Mouse (Mus musculus) olfactory bulb, adult 2 months (tissue): ENCODE measurements around the gene Cebpe. TPM values are rescaled to one million over a fixed set of nuclear protein-coding genes. Genes with fewer than 3 reads are reported as not detected.

ENCODE experiments used
- H3K27ac ChIP-seq: fragments of 200-500 bp; 2 replicates; pipeline ENCODE4 v1.5.1; 2012; ENCODE audit warnings: low read depth, low read length; ENCODE audit not compliant: insufficient read depth
- H3K4me1 ChIP-seq: fragments of 200-500 bp; 2 replicates; pipeline ENCODE4 v1.6.1; 2012; ENCODE audit warnings: low read length; ENCODE audit not compliant: control insufficient read depth, insufficient read depth
- H3K4me3 ChIP-seq: fragments of 200-500 bp; 2 replicates; pipeline ENCODE4 v1.5.1; 2012; ENCODE audit warnings: mild to moderate bottlenecking, low read depth, low read length, moderate library complexity; ENCODE audit not compliant: insufficient read depth
- CTCF ChIP-seq: fragments of 200-500 bp; IDR thresholded peaks from 2 replicates; pipeline ENCODE4 v1.5.1; 2012; ENCODE audit warnings: low read depth, mild to moderate bottlenecking, low read length, moderate library complexity; ENCODE audit not compliant: insufficient read depth
- POLR2A ChIP-seq: fragments of 200-500 bp; IDR thresholded peaks from 2 replicates; pipeline ENCODE4 v1.6.1; 2012; ENCODE audit warnings: mild to moderate bottlenecking, low read depth, low read length, moderate library complexity; ENCODE audit not compliant: insufficient read depth
- WGBS: fragments of 180-500 bp; shearing (Covaris S2); methylation state at CpG from one replicate; pipeline ENCODE4 v1.1.7; 2018; 5-methylcytosine and 5-hydroxymethylcytosine counted together
- polyA plus RNA-seq: library from polyadenylated mRNA; stranded (reverse); fragments of >200 nt; gene quantifications from 2 replicates; pipeline ENCODE4 v1.2.4, GENCODE M21; 2012; ENCODE audit warnings: low replicate concordance; ENCODE audit not compliant: missing spikeins, insufficient read depth, insufficient read length

Cebpe gene
- polyA plus RNA-seq, 1 experiment, result not detected

DNA sequence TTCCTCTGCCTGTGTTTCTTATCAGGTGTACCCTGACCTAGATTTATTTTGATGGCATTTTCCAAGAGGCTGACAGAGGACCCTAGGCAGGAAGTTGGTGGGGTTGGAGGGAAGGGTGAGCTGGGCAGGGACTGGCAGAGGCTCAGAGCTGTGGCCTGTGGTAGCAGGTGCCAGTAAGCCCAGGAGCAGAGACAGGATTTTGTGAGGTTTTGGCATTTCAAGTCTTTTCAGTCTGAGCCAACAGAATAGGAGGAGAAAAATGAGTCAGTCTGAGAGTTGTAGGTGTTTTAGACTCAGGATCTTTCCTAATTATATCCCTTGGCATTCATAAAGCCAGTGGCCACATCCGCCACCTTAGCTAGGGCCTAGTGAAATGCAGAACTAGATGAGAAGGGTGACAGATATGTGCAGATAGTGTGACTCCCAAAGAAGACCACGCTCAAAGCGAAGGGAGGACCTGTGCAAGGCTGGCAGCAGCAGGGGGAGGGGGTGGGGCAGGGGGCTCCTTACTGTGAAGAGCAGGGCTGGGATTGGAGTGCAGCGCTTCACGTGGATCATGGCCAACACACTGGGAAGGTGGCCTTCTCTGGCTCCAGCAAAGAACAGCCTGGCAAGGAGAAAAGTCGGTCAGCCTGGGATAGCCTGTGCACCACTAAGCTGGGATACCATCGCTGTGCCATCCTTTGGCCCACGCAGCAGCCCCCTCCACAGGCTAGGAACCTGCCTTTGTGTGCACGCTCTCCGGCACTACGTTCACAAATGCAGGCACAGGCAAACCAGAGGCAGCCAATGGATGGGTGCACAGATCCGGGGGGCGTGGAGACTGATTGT lies 17.1 kb upstream of the Cebpe start:
- Histone ChIP-seq H3K4me1 (peaks cover 10% of the 10 kb centered on the region), H3K4me3 (no peak overlapping the region), H3K27ac (no peak overlapping the region)
- WGBS, result 64% methylated on average over 13 of the region's 13 CpGs
- TF ChIP-seq POLR2A (no peak), CTCF (no peak)

DNA sequence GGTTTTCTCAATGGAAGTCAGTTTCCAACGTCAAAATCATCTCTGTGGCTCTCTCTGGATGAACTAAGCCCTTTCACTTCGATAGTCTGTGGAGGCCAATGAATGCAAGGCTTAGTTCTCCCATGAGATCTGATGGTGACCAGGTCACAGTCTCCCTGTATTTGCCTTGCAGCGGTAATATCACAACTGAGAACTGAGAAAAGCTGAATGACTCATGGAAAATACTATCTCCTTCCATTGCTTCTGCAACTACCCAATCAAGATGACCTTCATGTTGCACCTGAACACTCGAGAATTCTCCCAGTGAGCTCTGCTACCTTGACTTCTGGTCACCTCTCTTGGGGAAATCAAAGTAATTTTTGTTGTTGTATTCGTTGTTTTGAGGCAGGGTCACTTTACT lies 15.6 kb upstream of the Cebpe start:
- WGBS, result 79% methylated on average over 5 of the region's 5 CpGs
- peaks cover 10% of the 10 kb centered on the region for H3K4me1 ChIP-seq
- H3K27ac ChIP-seq, result no peak overlapping the region
- no peak for TF ChIP-seq POLR2A
- TF ChIP-seq CTCF, result no peak
- no peak overlapping the region for H3K4me3 ChIP-seq

DNA sequence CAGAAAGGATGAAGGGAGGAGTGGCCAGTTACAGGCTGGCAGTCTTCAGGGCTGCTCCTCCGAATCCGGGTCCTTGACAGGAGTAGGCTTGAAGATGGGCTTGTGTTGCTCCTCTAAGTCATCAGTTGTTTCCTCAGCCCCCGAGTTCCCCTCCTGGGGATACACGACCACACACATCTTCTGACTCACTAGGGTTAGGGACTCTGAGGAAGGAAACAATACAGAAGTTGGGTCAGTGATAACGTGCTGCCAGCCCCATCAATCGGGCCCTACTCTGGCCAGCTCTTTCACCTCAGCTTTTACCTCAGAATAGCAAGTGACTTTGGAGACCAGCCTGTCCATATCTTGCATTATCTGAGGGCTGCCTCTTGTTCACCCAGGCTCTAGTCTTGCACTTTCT lies 12.1 kb upstream of the Cebpe start:
- no peak overlapping the region for H3K4me3 ChIP-seq
- H3K4me1 ChIP-seq, result peaks cover 2% of the 10 kb centered on the region; the same call in 1 of the 2 replicates
- 64% methylated on average over 6 of the region's 6 CpGs for WGBS
- no peak overlapping the region for H3K27ac ChIP-seq
- no peak for TF ChIP-seq CTCF
- TF ChIP-seq POLR2A, result no peak

DNA sequence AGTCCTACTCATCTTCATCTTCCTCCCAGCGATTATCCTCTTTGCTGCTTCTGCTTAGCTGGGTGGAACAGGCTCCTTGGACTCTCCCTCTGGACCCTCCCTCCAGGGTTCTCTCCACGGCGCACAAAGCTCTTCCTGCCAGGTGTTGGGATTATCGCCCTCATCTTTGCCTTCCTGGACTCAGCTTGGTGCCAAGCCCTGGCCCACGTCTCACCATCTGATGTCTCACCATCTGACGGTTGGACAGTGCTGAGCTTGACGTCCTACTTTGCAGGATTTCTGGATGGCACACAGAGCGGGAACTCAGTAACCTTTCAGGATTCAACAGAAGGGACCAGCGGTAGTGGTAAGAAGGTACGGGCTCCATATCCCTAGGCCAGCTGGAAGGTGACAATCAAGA lies 9.7 kb upstream of the Cebpe start:
- Histone ChIP-seq H3K4me3 (no peak overlapping the region), H3K27ac (no peak overlapping the region), H3K4me1 (no peaks in the 10 kb centered on the region)
- TF ChIP-seq CTCF (no peak), POLR2A (no peak)
- WGBS, result 84% methylated on average over 10 of the region's 10 CpGs

DNA sequence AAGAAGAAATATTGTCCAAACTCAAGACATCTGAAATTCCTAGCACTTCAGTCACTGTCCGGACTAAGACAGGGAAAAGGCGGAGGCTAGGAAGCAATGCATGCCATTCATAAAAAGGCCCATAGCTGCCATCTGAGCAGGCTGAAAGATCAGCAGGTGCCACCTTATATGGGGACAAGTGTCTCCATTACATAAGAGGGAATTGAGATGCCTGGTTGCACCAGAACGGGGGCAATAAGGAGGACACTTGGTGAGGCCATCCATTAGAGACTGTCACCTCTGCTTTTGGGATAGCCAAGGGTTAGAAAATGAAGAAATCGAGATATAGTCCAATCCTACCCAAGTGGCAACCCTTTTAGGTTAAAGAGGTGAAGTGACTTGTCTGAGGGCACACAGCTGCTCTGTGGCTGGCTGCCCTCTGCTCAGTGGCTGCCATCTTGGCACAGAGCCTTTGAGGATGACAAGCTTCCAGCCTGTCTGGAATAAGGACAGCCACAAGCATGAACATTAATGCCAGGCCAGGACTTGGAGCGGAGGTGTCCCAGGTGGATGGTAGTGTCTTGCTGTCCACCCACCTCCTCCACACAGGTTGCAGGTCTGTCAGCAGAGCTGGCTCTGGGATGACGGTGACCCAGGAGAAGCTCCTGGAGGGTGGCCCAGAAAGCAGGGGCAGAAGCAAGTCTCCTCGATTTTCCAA lies 8.8 kb upstream of the Cebpe start:
- H3K27ac ChIP-seq, result no peak overlapping the region
- WGBS, result 89% methylated on average over 7 of the region's 7 CpGs
- TF ChIP-seq CTCF, result no peak
- no peak for TF ChIP-seq POLR2A
- no peak overlapping the region for H3K4me3 ChIP-seq
- H3K4me1 ChIP-seq, result no peaks in the 10 kb centered on the region

DNA sequence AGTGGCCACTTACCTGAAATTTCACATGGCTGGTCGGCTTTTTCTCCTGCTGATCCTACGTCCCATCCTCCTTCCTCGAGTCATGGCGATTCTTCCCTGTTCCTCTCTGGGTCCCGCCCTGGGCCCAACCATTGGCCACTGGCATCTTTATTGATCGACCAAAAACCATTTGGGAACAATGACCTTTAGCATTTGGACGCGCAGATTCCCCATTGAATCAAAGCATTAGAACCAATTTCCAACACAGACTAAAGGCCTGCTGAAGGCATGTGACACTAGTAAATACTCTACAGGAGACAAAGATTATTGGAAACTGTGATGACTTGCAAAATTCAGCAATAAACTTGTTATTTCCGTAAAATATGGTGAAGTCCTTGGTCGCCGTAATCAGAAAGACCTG lies 8.1 kb upstream of the Cebpe start:
- H3K27ac ChIP-seq, result no peak overlapping the region
- 96% methylated on average over 11 of the region's 11 CpGs for WGBS
- no peak for TF ChIP-seq CTCF
- no peak for TF ChIP-seq POLR2A

DNA sequence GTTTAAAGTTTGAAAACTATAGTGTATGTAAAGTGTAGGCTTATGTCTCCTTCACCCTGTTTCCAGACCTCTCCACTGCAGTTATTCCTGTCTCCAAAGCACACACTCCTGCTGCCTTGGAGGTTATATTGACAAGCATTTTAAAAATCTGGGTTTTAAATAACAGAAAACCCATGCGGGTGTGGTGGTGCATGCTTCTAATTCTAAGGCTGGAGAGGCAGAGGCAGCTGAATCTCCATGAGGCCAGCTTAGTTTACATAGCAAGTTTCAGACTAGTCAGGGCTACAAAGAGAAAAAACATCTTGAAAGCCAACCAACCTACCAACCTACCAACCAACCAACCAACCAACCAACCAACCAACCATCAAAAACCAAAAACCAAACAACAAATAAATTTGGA lies 3.4 kb upstream of the Cebpe start:
- WGBS, result 55% methylated on average over 1 of the region's 1 CpGs
- no peak for TF ChIP-seq POLR2A
- no peak for TF ChIP-seq CTCF
- no peak overlapping the region for H3K4me3 ChIP-seq
- peaks cover 6% of the 10 kb centered on the region for H3K4me1 ChIP-seq
- no peak overlapping the region for H3K27ac ChIP-seq

More for the DNA sequence above, 8.1 kb upstream of the Cebpe start:
- no peaks in the 10 kb centered on the region for H3K4me1 ChIP-seq
- H3K4me3 ChIP-seq, result no peak overlapping the region

DNA sequence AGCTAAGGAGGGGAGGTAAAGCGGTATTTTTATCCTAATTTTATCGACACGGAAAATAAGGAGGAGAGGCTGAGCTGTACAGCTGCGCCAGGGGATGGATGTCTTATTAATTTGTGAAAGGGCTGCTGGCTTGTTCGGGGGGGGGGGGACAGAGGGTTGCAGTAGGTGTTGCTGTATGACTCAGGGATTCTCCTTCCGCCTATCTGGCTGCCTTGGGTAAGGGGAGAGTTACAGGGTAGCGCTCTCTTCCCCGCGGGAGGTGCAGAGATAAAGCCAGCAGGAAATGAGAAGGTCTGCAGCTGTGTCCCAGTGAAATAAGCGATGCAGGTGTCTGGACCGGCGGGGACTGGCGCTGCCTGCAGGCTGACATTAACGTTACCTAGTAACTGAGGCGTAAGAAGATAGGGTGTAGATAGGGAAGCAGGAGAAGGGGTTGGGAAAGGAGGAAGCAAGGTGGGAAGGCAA lies 2.7 kb upstream of the Cebpe start:
- no peak overlapping the region for H3K27ac ChIP-seq

DNA sequence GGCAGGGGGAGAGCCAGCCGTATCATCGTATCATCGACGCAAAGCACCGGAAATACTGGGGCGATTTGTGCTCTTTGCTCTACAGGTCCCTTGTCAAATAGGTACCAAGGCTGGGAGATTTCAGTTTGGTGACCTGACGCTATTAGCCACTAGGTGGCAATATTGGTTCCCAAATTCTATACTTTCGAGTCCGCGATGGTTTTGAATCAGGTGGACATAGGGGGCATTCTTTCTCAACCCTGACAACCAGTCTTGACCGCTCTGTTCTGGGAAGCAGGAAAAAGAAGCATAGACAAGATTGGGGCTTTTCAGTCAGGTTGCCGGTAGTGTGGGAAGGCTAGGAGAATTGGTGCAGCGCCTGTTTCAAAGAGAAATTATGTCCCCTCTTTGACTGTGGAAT lies 2.1 kb upstream of the Cebpe start:
- peak overlapping the region; percentile 51 for H3K4me3 ChIP-seq
- H3K4me1 ChIP-seq, result peaks cover 6% of the 10 kb centered on the region
- under 1% methylated on average over 13 of the region's 13 CpGs for WGBS
- TF ChIP-seq CTCF, result no peak
- no peak for TF ChIP-seq POLR2A
- no peak overlapping the region for H3K27ac ChIP-seq

More for the DNA sequence above, 2.7 kb upstream of the Cebpe start:
- TF ChIP-seq CTCF (no peak), POLR2A (no peak)
- Histone ChIP-seq H3K4me1 (peaks cover 6% of the 10 kb centered on the region), H3K4me3 (peak overlapping the region; percentile 42)
- under 1% methylated on average over 15 of the region's 15 CpGs for WGBS
